Mouse (Mus musculus): ENCODE data around the gene Spin2g.
"Not testable (repeated sequence)": the region's sequence is repeated elsewhere in the genome, so short reads cannot be mapped to it uniquely, and the experiment has no call there.

The Spin2g gene

DNA sequence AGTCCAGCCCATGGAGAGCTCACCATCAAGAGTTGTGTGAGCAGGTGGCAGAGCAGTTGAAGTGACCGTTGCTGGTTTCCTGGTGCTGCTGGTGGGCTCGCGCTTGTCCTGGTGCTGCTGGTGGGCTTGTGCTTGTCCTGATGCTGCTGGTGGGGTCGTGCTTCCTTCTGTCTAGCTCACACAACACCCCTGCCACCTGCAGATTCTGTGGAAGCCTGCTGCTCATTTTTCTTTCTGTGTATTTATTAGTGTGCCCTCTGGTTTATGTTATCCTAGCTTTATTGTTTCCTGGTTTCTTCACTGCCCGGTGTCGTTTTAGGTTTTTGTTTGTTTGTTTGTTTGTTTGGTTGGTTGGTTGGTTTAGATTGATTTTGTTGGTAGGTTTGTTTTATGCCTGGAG is at the start of gene Spin2g:
Gene Spin2g (minus strand): TSS at position 101 of the 400 bp plus-strand sequence.
- not testable (repeated sequence) for DNase-seq (ENCODE audit: low spot score)

All from adipocyte (in vitro differentiated cells).